Mouse (Mus musculus) frontal cortex, postnatal 14 days (tissue): ENCODE measurements around the gene Vps13a.
A peak's percentile ranks its signal among the peaks of the same experiment; 100 is the strongest.
"Not testable (repeated sequence)": the region's sequence is repeated elsewhere in the genome, so short reads cannot be mapped to it uniquely, and the experiment has no call there.

Experiments used
- DNase-seq, 2 experiments: peaks; one replicate each; pipeline ENCODE4 v3.0.0; 2022; ENCODE audit warnings: low spot score in 2 of 2

Vps13a gene

DNA sequence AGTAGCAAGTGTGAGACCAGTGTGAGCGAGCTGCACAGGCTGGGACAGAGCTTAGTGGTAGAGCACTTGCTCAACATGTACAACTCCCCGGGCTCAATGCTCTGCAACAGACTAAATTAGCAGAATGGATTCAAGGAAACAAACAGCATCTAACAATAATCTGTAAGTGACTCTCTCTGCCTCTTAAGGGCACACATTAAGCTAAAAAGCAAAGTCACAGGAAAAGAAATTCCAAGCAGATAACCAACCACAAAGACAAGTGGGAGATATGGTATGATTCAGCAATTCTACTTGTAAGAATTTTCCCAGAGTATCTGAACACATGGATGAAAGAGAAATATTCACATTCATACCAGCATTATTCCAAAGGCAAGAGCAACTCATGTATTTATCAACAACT is 13.3 kb downstream of the Vps13a start:
- DNase-seq = no peak

DNA sequence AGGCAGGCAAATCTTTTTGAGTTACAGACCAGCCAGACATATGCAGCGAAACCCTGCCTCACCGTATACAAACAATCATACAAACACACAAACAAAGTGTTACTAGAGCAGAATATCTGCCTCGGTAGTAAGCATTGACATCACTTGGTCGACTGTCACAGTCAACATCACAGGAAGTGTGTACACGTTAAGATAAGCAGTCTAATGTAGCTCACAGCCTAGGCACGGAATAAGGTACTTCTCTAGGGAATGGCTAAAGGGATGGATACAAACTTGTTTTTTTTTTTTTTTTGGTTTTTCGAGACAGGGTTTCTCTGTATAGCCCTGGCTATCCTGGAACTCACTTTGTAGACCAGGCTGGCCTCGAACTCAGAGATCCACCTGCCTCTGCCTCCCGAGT is 23.3 kb downstream of the Vps13a start:
- not testable (repeated sequence) for DNase-seq

DNA sequence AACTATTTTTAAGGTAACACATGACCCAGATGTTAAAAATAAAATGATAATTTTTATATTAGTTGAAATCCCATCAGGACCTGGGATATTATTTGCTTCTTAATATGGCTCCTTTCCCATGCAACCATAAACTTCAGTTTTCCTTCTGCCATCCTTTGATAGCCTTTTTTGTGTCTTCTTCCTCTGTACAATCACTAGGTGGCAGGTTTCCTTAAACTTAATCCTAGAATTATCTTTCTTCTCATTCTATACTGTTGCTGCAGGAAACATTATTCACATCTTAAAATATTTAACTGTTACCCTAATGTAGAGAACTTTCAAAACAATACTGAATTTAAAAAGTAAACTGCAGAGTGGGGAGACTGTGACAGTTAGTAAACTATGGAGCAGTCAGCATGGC is 24.9 kb downstream of the Vps13a start:
- no peak for DNase-seq

DNA sequence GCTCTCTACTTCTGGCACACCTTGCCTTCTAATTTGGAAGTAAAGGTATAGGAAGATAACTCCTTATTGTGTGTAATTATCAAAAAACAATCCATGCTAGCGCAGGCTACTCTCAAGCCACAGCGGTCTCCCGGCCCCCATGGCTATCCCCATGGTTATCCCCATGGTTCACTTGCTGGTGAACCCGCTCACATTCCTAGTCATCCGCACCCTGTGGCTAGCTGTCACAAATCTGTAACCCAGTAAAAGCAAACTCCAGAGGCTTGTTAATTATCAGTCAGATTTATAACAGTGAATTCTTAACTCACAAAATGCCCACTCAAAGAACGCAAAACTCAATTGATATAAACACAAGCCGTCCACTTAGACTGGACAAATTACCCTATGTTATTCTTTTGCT is 25.5 kb downstream of the Vps13a start:
- DNase-seq = no peak

DNA sequence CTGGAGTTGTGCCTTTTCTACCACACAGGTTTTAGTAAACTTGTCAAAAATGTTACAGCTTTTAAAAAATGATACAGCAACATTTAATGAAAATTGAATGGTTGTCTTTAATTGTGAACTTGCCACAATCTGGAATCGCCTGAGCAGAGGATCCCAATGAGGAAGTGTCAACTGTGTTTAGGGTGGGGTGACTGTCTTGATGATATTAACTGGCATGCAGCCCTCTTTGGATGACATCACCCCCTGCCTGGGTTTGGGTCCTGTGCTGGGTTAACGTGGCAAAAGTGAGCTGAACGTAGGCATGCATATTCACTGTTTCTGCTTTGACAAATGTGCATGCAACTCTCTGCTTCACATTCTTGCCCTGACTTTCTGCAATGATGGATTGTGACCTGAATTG is 27.6 kb downstream of the Vps13a start:
- no peak for DNase-seq

DNA sequence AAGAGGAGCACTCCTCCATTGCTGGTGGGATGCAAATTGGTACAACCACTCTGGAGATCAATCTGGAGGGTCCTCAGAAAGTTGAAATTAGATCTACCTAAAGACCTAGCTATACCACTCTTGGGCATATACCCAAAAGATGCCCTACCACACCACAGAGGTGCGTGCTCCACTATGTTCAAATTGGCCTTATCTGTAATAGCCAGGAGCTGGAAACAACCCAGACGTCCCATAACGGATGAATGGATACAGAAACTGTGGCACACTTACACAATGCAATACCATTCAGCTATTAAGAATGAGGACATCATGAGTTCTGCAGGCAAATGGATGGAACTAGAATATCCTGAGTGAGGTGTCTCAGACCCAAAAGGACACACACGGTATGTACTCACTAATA is 43.9 kb downstream of the Vps13a start:
- DNase-seq = no peak

DNA sequence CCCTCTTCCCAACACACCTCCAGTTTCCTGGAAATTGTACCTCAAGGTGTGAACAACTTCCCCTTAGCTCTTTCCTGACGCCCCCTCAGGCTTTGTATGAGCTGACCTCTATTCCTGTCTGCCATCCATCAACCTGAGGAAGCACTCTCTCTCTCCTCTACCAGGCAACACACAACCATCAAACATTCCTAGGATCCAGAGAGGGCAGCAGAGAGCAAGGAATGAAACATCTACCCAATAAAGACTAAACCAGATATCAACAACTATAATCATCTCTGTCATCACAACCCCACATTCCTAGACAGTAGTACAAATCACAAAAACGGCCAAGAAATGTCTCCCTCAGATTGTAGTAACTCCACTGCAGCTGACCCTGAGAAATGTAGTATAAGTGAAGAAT is 52.0 kb downstream of the Vps13a start:
- DNase-seq = no peak

DNA sequence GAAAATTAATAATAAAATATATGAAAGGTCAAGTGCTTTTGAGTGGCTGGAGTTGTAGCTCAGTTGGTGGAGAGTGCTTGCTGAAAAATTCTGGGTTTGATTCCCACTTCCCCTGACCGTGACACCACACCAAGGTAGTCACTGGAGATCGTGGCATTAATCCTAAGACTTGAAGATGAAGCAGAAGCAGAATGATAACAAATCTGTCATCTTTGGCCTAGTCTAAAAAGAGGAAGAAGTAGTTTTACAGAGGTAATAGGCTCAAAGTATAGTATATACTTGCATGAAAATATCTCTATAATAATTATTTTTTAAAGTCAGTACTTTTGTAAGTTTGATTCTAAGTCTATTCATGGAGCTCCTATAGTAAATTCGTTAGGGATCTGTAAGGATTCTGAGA is 65.5 kb downstream of the Vps13a start:
- no peak for DNase-seq

DNA sequence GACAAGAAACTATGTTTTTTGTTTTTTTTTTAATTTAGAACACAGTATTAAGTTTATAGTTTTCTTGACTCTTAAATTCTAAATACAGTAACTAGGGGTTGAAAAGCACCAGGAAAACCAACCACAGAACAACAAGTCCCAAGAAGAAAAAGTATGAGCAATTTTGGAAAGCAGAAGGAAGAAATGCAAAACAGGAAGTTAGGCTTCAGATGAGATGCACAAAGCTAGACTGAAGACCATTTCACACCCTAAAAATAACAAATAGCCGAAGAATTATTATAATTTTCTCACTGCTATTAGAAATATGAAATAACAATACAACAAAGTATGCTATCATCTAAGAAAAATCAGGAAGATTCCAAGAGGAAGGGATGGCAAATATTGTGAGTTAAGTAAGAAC is 78.9 kb downstream of the Vps13a start:
- DNase-seq = no peak

DNA sequence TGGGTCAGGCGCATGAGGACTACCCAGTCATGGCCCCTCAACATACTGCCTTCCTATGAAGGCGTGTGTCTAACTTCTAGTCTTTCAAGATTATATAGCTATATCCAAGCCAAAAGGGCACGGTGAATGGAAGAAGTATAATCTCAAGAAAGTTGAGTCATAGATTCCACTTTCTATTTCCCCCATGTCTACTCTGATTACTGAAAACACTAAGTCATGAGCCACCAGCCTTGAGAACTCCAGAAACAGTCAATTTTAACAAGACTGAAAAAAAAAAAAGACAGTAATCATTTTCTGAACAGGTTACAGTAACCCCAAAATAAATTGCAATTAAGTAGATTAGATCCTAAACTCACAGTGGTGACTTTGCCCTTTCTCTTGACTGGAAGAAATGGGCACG is 95.8 kb downstream of the Vps13a start:
- DNase-seq = no peak

DNA sequence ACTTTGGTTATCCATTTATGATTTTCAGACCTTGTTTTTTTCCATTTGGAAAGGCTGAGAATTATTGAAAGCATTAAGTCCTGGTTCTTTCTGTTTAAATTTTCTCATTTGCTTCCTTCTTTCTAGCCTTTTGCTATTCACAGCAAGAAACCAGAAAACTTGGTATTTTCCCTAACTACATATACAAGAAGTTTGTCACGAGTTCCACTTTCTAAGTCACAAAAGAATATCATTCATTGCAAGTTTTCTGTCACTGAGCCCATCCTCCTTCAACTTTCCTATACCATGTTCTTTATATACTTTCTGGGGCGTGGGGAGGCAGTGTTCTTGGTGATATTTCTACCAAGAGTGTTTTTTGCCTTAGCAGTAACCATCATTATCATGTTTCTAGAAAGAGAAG is 96.5 kb downstream of the Vps13a start:
- DNase-seq = no peak

DNA sequence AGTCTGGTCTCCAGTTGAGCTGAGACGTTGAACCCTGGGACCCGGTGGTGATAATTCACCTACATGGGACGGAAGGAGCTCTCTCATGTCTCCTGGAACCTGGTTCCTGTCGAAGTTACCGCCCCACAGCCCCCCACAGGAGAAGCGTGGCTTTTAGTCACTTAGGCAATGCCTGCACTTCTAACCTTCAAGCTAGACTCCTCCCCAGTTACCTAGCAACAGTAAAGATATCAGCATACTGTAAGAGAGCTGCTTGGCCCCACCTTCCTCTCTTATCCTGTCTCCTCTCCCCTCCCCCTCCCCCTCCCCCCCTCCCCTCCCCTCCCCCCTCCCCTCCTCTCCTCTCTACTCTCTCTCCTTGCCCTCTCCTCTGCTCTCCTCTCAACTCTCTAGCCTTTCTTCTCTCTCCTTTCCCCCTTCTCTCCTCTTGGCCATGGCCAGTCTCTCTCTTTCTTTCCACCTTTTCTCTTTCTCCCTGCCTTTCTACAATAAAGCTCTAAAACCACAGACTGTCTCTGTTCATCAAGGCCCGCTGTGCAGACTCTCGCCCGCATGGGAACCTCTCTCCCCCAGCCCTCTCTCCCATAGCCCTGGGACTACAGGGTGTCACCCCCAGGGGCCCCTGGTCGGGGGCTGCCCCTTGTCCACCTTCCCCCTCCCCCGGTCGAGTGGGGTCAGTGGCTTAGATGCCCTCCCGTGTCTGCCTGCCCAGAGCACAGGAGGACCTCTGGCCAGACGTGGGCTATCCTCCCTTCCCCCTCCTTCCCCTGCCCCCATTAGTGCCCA is 154.9 kb downstream of the Vps13a start:
- DNase-seq = no peak

DNA sequence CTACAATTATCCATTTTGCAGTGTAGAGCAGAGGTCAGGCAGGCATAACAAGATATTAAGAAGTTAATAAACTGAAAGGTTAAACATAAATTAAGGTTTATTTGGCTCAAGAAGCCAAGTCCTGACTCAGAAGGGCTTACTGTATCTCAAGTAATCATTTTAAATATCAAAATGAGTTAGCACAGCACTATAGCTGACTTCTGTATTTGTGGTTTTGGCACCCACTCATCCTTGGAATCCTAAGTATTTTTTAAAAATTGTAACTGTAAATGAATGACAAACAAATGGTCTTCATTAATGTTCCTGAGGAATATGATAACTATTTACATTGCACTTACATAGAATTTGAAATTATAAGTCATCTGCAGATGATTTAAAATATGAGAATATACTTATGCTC is 155.7 kb downstream of the Vps13a start:
- DNase-seq = no peak

DNA sequence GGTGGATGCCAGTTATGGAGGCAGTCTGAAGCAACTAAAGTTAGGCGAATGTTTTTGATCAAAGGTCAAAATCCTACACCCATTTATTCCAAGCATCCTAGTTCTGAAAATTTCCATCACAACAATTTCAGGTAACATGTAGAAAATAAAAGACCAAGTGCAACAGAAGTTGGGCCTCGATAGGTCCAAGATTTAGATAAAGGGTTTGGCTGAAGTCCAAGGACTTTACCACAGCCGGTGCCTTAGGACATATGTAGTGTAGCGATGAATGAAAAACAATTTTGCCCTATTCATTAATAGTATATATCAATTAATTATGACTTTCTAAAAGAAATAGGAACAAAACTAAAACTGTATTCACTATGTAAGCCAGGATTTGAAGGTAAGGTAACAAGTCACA is 157.6 kb downstream of the Vps13a start:
- DNase-seq = no peak

DNA sequence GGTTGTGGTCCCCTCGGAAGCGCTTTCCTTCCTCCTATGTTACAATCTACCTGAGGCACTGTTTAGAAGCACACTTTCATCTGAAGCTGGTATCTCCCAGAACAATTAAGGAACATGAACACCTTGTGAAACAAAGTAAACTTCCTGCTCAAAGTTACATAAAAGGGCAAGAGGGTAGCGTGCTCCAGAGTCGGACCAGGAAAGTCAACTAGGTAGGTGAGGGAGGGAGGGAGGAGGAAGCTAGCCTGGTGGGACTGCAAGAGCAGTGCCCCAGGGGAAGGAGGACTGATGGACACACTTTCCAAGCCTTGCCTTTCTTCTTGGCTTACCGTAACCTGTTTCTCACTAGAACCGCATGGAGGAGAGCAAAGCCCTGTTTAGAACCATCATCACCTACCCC is 173.1 kb downstream of the Vps13a start:
- DNase-seq = no peak

DNA sequence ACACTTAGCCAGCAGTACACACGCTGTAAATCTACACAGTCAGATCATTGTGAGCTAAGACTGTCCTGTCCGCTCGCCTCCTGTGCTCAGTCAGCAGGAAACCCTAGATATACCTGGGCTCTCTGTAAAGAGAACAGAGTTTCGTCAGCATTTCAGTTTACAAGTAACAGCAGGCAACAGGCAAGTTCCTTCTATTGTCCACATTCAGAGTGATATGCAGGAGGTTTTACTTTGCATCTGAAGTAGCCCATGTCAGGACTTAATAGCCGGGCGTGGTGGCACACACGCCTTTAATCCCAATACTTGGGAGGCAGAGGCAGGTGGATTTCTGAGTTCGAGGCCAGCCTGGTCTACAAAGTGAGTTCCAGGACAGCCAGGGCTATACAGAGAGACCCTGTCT is 178.7 kb downstream of the Vps13a start:
- no peak for DNase-seq

DNA sequence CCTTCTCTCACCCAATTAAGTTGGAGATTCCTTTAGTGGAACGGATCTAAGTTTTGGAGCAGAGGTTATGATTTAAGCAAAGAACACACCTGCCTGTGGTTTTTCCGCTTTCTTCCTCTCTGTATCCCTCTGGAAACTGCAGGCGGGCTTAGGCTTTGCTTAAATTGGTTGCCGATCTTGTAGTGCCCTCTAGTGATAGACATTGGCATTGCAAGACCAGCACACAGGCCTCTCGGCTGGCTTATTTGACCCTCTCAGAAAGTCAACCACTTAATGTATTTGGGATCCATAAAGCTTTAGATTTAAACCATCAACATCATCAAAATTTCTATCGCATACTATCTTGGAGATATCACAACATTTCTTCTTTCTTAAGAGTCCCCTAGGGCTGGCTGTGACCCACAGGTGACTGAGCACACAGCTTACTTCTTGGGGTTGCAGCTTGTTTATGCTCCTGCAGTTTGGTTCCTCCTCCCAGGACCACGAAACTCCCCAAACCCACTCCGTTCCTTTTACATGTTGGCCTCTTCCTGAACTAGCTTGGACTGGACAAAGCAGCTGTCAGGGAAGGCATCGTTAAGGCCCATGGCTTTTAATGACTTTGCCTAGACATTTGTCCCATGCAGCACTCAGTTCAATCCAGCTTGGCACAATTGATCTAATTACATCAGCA is 181.3 kb downstream of the Vps13a start:
- DNase-seq = peak; percentile 22 to 67

DNA sequence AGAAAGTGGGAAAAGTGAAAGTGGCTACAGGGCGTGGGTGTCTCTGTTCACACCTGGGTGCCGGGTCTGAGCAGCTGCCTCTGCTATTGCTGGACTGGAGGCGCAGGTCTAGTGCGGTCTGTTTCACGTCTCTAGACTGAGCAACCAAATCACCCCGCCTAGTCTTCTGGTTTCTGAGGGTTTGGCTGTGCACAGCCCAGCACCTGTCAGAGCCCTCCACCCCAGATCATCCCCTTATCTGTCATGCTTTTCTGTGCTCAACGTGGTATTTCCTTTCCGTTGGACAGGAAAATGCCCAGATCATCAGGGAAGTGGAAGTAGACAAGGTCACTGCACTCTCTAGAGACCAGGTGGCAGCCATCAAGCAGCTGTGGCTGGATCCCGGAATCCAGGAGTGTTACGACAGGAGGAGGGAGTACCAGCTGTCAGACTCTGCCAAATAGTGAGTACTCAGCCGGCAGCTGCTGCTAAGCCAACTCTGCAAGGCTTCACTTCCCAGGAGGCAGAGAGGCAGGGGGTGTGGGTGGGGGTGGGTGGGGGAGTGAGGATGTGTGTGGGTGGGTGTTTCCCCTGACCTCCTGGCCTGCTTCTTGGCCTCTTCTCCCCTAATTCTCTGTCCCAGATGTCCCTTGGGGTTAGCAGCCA is 182.0 kb downstream of the Vps13a start:
- DNase-seq = no peak

DNA sequence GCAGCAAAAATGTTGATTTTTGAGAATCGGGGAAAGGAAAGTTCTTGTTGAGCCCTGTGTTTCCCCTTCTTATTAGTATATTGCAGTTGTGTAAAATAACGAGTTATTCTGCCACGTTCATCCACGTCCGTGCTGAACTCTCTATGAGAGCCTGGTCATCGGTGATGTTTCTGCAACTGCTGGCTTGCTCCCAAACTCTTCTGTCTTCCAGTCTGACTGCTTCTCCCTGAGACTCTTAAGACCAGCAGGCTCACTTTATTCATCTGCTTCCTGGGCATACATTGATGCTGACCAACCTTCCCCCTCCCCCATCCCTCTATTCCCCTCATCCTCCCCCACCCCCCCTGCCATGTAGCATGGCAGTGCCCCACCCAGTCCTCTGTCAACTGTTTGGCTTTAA is 183.5 kb downstream of the Vps13a start:
- DNase-seq = no peak

DNA sequence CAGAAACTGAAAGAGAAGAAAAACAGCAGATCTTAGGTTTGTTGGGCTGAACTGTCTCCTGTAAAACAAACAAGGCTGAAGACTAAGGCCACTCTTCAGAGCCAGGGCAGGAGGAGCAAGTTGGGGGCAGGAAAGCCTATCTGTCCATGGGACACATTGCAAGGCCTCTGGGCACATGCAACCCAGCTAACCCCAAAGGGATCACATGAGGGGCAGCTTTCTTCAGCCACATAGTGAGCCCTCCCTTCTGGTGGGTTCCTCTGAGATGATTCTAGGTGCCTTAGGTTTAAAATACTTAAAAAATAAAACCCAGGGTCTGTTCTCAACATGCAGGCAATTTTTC is 186.8 kb downstream of the Vps13a start:
- no peak for DNase-seq

DNA sequence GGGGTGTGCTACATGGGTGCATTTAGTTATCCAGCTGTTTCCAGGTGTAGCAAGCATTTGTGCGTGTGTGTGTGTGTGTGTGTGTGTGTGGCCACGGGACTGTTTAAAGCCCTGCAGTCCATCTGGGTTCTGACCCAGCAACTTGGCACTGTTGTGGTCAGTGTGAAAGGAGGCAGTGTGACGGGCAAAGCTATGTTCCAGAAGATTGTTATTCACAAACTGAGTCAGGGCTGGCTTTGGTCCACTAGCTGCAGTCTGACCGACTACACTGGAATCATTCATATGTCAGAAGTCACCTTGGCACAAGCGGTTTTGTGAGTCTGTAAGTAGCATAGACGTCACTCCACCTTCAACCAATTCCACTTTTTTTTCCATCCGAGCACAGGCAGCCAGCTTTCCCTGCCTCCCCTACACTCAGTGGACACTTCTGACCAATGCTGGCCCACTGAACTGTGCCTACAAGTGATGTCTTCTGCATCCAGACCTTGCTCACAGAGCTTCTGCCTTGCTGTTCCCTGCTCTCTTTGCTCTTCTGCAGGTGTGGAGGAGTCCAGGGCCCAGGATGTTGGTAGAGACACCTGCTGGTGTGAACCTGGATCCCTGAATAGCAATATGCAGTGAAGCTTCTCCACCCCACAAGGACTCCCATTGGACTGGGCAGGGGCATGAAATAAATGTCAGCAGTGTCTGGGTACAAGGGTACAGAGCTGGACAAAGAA is 187.3 kb downstream of the Vps13a start:
- no peak for DNase-seq

DNA sequence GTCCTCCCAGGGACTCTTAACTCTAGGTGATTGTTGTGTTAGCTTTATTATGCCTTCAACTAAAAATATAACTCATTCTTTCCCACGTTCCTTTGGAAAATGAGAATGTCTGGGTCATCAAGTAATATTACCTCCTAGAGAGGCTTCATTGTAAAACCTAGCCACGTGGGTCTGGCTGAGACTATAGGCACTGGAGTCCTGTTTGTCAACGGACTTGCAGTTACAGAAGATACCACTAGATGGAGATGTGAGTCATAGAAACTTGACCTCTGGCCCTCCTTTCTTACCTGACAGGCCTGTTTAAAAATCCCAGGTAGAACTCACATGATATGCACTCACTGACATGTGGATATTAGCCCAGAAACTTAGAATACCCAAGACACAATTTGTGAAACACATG is 195.4 kb downstream of the Vps13a start:
- no peak for DNase-seq

DNA sequence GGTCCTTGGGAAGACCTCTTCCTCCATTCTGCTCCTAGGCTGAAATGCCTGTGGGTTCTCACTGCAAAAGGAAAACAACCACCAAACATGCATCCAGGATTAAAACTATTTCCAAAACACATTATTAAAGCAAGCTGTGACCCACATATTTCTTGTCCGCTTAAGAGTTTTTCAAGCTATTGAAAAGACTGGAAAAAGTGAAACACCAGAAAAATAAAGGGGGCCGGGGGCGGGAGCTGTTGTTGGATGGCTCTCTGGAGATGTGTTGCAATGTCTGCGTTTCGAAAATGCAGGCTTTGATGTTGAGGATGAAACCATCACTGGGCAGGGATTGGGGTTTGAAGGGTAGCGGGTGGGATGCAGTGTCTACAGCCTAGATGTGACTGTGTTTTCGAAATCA is 196.2 kb downstream of the Vps13a start:
- DNase-seq = no peak
